Comparison of ENCODE assay signal across 9 mouse cellular contexts in genomic region chr9:42052713-42053356, GRCm38 (mm10).
DNase-seq lines count a peak whose midpoint lies in the region; ATAC-seq lines count a peak whose summit lies in the region.
"Had no signal": no experiment of that assay in that cellular context is flagged by ENCODE, and none has a peak within 500 bp of the region (broad histone marks: within the 10 kb centered on the region; RNA-seq: fewer than 3 reads in every experiment).

No protein-coding gene starts in this region.

- no peaks in the 10 kb centered on the region for H3K36me3 ChIP-seq in midbrain, embryonic 14.5 days (ENCODE audit: control insufficient read depth, insufficient read depth, low read length)
- H3K36me3 ChIP-seq in midbrain, embryonic 15.5 days (replicated peaks): no peaks in the 10 kb centered on the region
- H3K36me3 ChIP-seq: midbrain, embryonic 10.5 days had no signal

- H3K4me3 ChIP-seq in midbrain, embryonic 14.5 days (replicated peaks; ENCODE audit: low read depth, low read length): no peak overlapping the region
- no peak overlapping the region for H3K4me3 ChIP-seq in midbrain, embryonic 15.5 days
- H3K4me3 ChIP-seq: midbrain, embryonic 10.5 days had no signal

- 76% methylated on average over 12 of the region's 12 CpGs for WGBS in midbrain, embryonic 14.5 days
- WGBS in midbrain, embryonic 15.5 days: 61% methylated on average over 12 of the region's 12 CpGs

- 0 out of 2 replicates have a peak, but pooled peaks have one; percentile 7 for ATAC-seq in frontal cortex, adult (ENCODE audit: low TSS enrichment)
- ATAC-seq in midbrain, embryonic 14.5 days (ENCODE audit: low FRiP score, low TSS enrichment): no peak
- ATAC-seq in midbrain, embryonic 15.5 days (replicated peaks): no peak
- no peak for ATAC-seq in megakaryocyte-erythroid progenitor cell, adult 5-6 weeks (replicated peaks; ENCODE audit: low FRiP score, low TSS enrichment, poor library complexity, severe bottlenecking)

- no peak for DNase-seq in frontal cortex, postnatal 10 days (ENCODE audit: low spot score in 2 of 2)
- DNase-seq in midbrain, embryonic 14.5 days: no peak
- DNase-seq in heart, adult 8-10 months (ENCODE audit: low spot score): peak; percentile 65
- DNase-seq in skeletal muscle tissue, adult 2 months (ENCODE audit: low read depth, low spot score): peak; percentile 85
- no peak for DNase-seq in T-cell, adult 2 months (ENCODE audit: low spot score)

- peaks cover 9% of the 10 kb centered on the region; the same call in 1 of the 2 replicates for H3K4me1 ChIP-seq in midbrain, embryonic 14.5 days (ENCODE audit: control insufficient read depth, insufficient read depth, low read length)
- peaks cover 20% of the 10 kb centered on the region for H3K4me1 ChIP-seq in midbrain, embryonic 15.5 days

- H3K27me3 ChIP-seq in midbrain, embryonic 14.5 days (ENCODE audit: control insufficient read depth, insufficient read depth, low read length): no peaks in the 10 kb centered on the region
- no peaks in the 10 kb centered on the region for H3K27me3 ChIP-seq in midbrain, embryonic 15.5 days (replicated peaks)

- no peaks in the 10 kb centered on the region for H3K9me3 ChIP-seq in midbrain, embryonic 14.5 days (ENCODE audit: control insufficient read depth, low read length)
- H3K9me3 ChIP-seq in midbrain, embryonic 15.5 days: no peaks in the 10 kb centered on the region

- 0 out of 2 replicates have a peak overlapping the region, but pooled peaks have one; percentile 28 for H3K27ac ChIP-seq in midbrain, embryonic 14.5 days (replicated peaks; ENCODE audit: low read depth, low read length)
- no peak overlapping the region for H3K27ac ChIP-seq in midbrain, embryonic 15.5 days
- H3K27ac ChIP-seq: midbrain, embryonic 10.5 days had no signal

- H3K9ac ChIP-seq in midbrain, embryonic 14.5 days (replicated peaks; ENCODE audit: low read length): no peak overlapping the region
- no peak overlapping the region for H3K9ac ChIP-seq in midbrain, embryonic 15.5 days

- H3K4me2 ChIP-seq in midbrain, embryonic 14.5 days (ENCODE audit: low read length): no peak overlapping the region
- no peak overlapping the region for H3K4me2 ChIP-seq in midbrain, embryonic 15.5 days

Comparison
In these comparisons a context has a peak if more than half of its experiments do, and no peak if none do; other contexts are left out.
1. DNase-seq: peak in heart, adult 8-10 months (single experiment) and skeletal muscle tissue, adult 2 months (single experiment); none in frontal cortex, postnatal 10 days (0 of 2), midbrain, embryonic 14.5 days (single experiment) and T-cell, adult 2 months (single experiment).